Mouse (Mus musculus) liver, adult (tissue): ENCODE data around the gene Asah2.

Source experiments
- GATA4 ChIP-seq: IDR thresholded peaks from 2 replicates; pipeline ENCODE4 v1.6.1; 2014; ENCODE audit warnings: mild to moderate bottlenecking, low read length; ENCODE audit not compliant: insufficient replicate concordance

Asah2 gene

GRCm38 (mm10) chr19:31960434-31960833 is 147.6 kb downstream of the Asah2 start:
- no peak for TF ChIP-seq GATA4

GRCm38 (mm10) chr19:31956359-31956758 is 151.7 kb downstream of the Asah2 start:
- TF ChIP-seq GATA4: no peak

GRCm38 (mm10) chr19:31954696-31955095 is 153.3 kb downstream of the Asah2 start:
- TF ChIP-seq GATA4: no peak

- TF ChIP-seq GATA4: no peak
Measured at GRCm38 (mm10) chr19:31954267-31954666, 153.7 kb downstream of the Asah2 start.

- TF ChIP-seq GATA4: no peak
Measured at GRCm38 (mm10) chr19:31953799-31954198, 154.2 kb downstream of the Asah2 start.

- TF ChIP-seq GATA4: no peak
Measured at GRCm38 (mm10) chr19:31950793-31951489, 157.1 kb downstream of the Asah2 start.
